8 mouse cellular contexts compared by ENCODE assay signal in the genomic region with DNA sequence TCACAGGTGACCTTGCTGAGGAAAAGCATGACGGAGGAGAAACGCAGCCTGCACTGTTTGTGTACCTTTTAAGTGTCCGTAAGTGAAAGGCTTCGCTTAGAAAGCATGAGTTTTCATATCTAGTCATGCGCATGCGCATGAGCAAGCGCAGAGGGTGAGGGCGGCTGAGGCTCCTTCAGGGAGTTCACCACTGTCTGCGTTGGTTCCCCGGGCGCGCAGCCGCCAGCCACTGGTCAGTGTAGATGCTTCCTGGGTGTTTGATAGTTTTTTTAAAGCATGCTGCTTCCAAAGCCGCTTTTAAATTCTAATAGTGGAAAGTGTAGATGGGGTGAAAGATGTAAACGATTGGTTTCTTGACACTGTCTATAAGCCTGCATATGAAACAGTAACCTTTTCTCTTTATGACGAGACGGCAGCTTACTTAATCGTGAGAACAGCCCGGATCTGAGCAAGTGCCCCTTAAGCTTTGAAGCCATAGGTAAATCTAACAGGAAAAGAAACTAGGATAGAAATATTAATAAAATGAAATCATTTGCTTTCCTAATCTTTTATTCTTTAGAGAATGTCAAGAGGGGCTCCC. TPM values are rescaled to one million over a fixed set of nuclear protein-coding genes. Genes with fewer than 3 reads are reported as not detected.
DNase-seq lines count a peak whose midpoint lies in the region; ATAC-seq and TF ChIP-seq lines count a peak whose summit lies in the region.

No protein-coding gene starts in this region.

- H3K79me2 ChIP-seq in heart, adult 2 months (replicated peaks; ENCODE audit: control insufficient read depth, insufficient read depth, low read length) = no peaks in the 10 kb centered on the region

- TF ChIP-seq EP300 in heart, adult 2 months (IDR thresholded peaks at IDR 0.05; ENCODE audit: insufficient read depth, low read depth, low read length) = no peak

- peak; percentile 17; the same call in 1 of the 2 replicates for TF ChIP-seq POLR2A in heart, adult 2 months (IDR thresholded peaks at IDR 0.05; ENCODE audit: insufficient read depth, low read depth, low read length)

- peak; percentile 89 for DNase-seq in adrenal gland, postnatal 36 days
- DNase-seq in heart, adult 2 months = peak; percentile 79 to 88
- DNase-seq in kidney, adult 18-20 months = peak; percentile 84
- peak; percentile 73 for DNase-seq in limb, embryonic 10.5 days (ENCODE audit: low spot score)
- DNase-seq in midbrain, embryonic 11.5 days (ENCODE audit: low spot score, missing footprints) = peak; percentile 94
- DNase-seq in right cerebral cortex, postnatal 36 days (ENCODE audit: low spot score in 2 of 2) = peak; percentile 69 to 78
- DNase-seq in urinary bladder, postnatal 4 days (ENCODE audit: low spot score in 2 of 2) = peak; percentile 67 to 74

- peaks cover 29% of the 10 kb centered on the region for H3K27me3 ChIP-seq in embryonic facial prominence, embryonic 15.5 days
- H3K27me3 ChIP-seq in heart, adult 2 months (ENCODE audit: control insufficient read depth, insufficient read depth, low read length) = no peaks in the 10 kb centered on the region
- H3K27me3 ChIP-seq in limb, embryonic 10.5 days (ENCODE audit: low read depth, poor library complexity, severe bottlenecking) = peaks cover 41% of the 10 kb centered on the region
- 0 out of 2 replicates have a peak, but pooled peaks cover 1% of the 10 kb centered on the region for H3K27me3 ChIP-seq in midbrain, embryonic 11.5 days (ENCODE audit: control insufficient read depth, insufficient read depth, low read length)

- H3K4me3 ChIP-seq in embryonic facial prominence, embryonic 15.5 days (replicated peaks) = peak overlapping the region; percentile 52
- peak overlapping the region; percentile 53 for H3K4me3 ChIP-seq in heart, adult 2 months
- peak overlapping the region; percentile 59 for H3K4me3 ChIP-seq in limb, embryonic 10.5 days
- peak overlapping the region; percentile 40 for H3K4me3 ChIP-seq in midbrain, embryonic 11.5 days (ENCODE audit: low read depth, low read length)

- peak overlapping the region; percentile 35 for H3K9ac ChIP-seq in embryonic facial prominence, embryonic 15.5 days
- H3K9ac ChIP-seq in heart, adult 2 months (ENCODE audit: low read depth, low read length) = peak overlapping the region; percentile 47
- H3K9ac ChIP-seq in midbrain, embryonic 11.5 days (ENCODE audit: low read length) = peak overlapping the region; percentile 52

- WGBS in embryonic facial prominence, embryonic 15.5 days = 3% methylated on average over 19 of the region's 19 CpGs
- 3% methylated on average over 19 of the region's 19 CpGs for WGBS in heart, adult 2 months
- 6% methylated on average over 19 of the region's 19 CpGs for WGBS in limb, embryonic 10.5 days
- WGBS in midbrain, embryonic 11.5 days = 7% methylated on average over 19 of the region's 19 CpGs

- no peak for TF ChIP-seq CTCF in heart, adult 2 months (IDR thresholded peaks at IDR 0.05)

- intact Hi-C loops in heart, adult 2 months (cut with DNase I) = loop anchor here (2.0 to 10.0 kb wide), 2 partner anchors 17 to 215 kb away; no protein-coding TSS in a partner anchor

- no peaks in the 10 kb centered on the region for H3K36me3 ChIP-seq in embryonic facial prominence, embryonic 15.5 days
- H3K36me3 ChIP-seq in heart, adult 2 months (ENCODE audit: control insufficient read depth, insufficient read depth, low read length) = no peaks in the 10 kb centered on the region
- H3K36me3 ChIP-seq in limb, embryonic 10.5 days = no peaks in the 10 kb centered on the region
- H3K36me3 ChIP-seq in midbrain, embryonic 11.5 days (ENCODE audit: control insufficient read depth, insufficient read depth, low read length) = no peaks in the 10 kb centered on the region

- peaks cover 13% of the 10 kb centered on the region for H3K4me1 ChIP-seq in embryonic facial prominence, embryonic 15.5 days
- peaks cover 2% of the 10 kb centered on the region; the same call in 1 of the 2 replicates for H3K4me1 ChIP-seq in heart, adult 2 months (ENCODE audit: control insufficient read depth, insufficient read depth, low read length)
- H3K4me1 ChIP-seq in limb, embryonic 10.5 days = peaks cover 36% of the 10 kb centered on the region
- H3K4me1 ChIP-seq in midbrain, embryonic 11.5 days (ENCODE audit: control insufficient read depth, insufficient read depth, low read length) = peaks cover 19% of the 10 kb centered on the region

- ATAC-seq in embryonic facial prominence, embryonic 15.5 days (ENCODE audit: insufficient number of reproducible peaks, low FRiP score, low TSS enrichment, low read depth) = no peak
- ATAC-seq in midbrain, embryonic 11.5 days (ENCODE audit: low FRiP score) = peak; percentile 86

- peak overlapping the region; percentile 95 for H3K4me2 ChIP-seq in embryonic facial prominence, embryonic 15.5 days (replicated peaks)
- H3K4me2 ChIP-seq in midbrain, embryonic 11.5 days = peak overlapping the region; percentile 86

- H3K27ac ChIP-seq in embryonic facial prominence, embryonic 15.5 days (replicated peaks) = no peak overlapping the region
- H3K27ac ChIP-seq in heart, adult 2 months = peak overlapping the region; percentile 18
- peak overlapping the region; percentile 42; the same call in 1 of the 2 replicates for H3K27ac ChIP-seq in limb, embryonic 10.5 days
- H3K27ac ChIP-seq in midbrain, embryonic 11.5 days (ENCODE audit: low read depth, low read length) = no peak overlapping the region

- H3K9me3 ChIP-seq in embryonic facial prominence, embryonic 15.5 days (replicated peaks) = no peaks in the 10 kb centered on the region
- H3K9me3 ChIP-seq in limb, embryonic 10.5 days (replicated peaks) = no peaks in the 10 kb centered on the region
- H3K9me3 ChIP-seq in midbrain, embryonic 11.5 days (ENCODE audit: control insufficient read depth, low read length) = no peaks in the 10 kb centered on the region

RNA-seq across cellular contexts. Expression of a gene that starts 18.1 kb away (rescaled TPM):
- total RNA-seq in adrenal gland, postnatal 36 days (2021) = 10 to 100 TPM; 12.3 to 19.2 TPM
- polyA plus RNA-seq in embryonic facial prominence, embryonic 15.5 days (2015; fragmentation: Nextera tagmentation; extraction: Ambion mirVana) = 11.1 and 12.2 TPM in 2 replicates
- total RNA-seq in heart, adult 2 months (2021) = 10 to 100 TPM; 11.0 to 16.3 TPM
- 5.4 and 8.8 TPM in 2 replicates for polyA plus RNA-seq in heart, adult 2 months (2012; rRNA removed)
- polyA plus RNA-seq in limb, embryonic 10.5 days (2016; fragmentation: Nextera tagmentation; extraction: Ambion mirVana) = 2.5 and 5.2 TPM in 2 replicates
- polyA plus RNA-seq in midbrain, embryonic 11.5 days (2014; fragmentation: Nextera tagmentation; extraction: Ambion mirVana) = 40.0 and 40.3 TPM in 2 replicates

Comparison
In these comparisons a context has a peak if more than half of its experiments do, and no peak if none do; other contexts are left out.
1. H3K27ac ChIP-seq: peak in heart, adult 2 months (single experiment) and limb, embryonic 10.5 days (single experiment); none in embryonic facial prominence, embryonic 15.5 days (single experiment) and midbrain, embryonic 11.5 days (single experiment).
2. Peak in every context shown above with its lines, with median percentiles within 50 percentile points of each other: DNase-seq, H3K4me3 ChIP-seq and H3K9ac ChIP-seq.